Mouse (Mus musculus) cerebellum, adult 9-11 months (tissue): ENCODE data around the gene Mapk1.

ENCODE experiments used
- DNase-seq: peaks from one replicate; pipeline ENCODE4 v3.0.0; 2022

Mapk1 gene

DNA sequence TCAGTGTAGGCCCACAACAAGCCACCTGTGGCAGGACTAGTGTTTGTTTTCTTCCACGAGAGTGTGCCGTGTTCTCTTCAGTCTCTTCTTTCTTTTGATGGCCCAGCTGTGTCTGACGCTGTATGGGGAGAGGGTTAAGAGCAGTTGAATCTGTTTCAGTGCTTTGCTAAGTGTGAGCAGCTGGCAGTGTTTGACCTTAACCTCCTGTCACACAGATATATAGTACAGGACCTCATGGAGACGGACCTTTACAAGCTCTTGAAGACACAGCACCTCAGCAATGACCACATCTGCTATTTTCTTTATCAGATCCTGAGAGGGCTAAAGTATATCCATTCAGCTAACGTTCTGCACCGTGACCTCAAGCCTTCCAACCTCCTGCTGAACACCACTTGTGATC, 34.9 kb downstream of the Mapk1 start:
- no peak for DNase-seq

DNA sequence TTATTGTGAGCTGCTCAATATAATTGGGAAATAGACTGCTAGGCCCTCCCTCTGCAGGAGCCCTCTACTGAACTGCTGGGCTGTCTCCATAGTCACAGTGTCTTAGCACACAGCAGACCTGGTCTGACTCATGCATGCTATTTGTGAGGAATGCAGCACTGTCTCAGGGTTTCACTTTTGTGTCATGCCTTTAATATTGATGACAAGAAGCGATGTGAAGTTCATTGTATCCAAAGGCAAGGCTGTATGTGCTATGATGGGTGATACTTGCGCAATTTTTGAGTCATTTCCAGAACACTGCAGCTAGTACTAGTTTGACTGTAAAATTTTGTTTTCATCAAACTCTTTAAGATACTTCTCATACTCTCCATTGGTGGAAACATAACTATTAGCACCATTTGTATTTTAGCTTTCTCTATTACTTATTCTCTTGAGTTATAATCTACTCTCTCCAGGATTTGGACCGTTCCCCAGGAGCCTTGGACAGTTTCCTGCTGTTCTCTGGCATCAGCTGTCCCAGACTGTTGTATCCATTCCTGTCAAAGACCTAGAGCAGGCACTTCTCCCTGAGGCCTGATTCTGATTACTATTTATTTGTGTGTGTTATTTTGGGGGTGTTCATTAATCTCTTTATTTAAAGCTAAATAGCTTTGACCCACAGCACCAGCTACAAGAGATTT, 41.4 kb downstream of the Mapk1 start:
- peak; percentile 49 for DNase-seq

DNA sequence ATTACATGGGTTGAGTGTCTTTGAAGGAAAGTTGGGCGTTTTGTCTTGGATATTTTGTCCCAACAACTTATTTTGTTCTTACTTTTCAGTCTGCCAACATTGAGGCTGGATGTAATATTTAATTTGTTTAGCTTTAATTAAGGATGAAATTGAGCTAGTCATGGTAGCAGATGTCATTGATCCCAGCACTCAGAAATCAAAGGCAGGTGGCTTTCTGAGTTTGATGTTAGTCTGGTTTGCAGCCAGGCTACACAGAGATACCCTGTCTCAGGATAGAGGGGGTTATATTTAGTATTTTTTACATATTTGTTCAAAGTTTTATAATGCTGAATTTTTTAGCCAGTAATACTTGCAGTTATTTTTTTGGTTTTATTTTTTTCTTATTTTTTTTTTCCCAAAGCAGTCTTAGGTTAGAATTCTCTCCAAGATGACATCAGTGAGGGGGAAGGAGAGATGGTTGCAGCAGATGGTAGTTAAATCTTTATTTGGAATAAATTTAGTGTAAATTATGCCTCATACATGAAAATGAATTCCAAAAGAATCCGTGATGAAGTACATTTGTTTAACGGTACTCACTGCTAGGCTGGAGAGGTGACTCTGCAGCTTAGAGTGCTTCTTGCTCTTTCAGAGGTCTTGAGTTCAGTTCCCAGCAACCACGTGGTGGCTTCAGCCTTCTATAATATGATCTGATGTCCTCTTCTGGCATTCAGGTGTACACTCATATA, 47.0 kb downstream of the Mapk1 start:
- no peak for DNase-seq

DNA sequence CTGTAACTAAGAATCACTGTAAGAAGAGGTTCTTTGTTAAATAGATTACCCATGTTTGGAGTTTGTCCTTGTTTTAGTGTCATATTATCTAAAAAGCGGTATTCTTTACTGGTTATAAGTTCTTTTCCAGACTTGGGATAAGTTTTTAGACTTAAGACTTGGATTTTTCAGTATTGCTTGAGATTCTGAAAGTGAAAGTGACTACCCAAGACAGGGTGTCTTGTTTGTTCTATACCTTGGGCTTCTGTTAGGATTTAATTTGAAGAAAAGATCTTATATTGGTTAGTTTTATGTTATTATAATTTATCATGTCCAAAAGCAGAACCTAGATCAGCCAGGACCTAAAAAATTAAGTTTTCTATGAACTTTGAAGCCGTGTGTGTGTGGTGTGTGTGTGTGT, 50.6 kb downstream of the Mapk1 start:
- no peak for DNase-seq

DNA sequence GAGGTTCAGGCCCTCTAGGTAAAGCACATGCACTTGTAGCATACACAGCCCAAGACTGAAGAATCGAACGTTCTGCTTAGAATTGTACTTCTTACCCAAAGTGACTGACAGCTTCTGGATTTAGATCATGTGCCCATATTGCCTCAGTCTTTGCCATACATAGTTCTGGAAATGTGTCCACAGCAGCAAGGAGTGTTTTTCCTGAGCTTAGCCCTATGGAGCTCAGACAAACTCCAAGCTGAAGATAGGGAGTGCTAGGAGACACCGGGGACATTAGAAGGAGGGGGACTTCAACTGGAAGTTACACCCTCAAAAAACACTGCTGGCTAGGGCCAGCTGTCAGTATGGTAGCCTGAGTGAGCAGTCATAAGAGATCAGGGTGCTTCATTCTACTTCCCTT, 57.5 kb downstream of the Mapk1 start:
- no peak for DNase-seq

DNA sequence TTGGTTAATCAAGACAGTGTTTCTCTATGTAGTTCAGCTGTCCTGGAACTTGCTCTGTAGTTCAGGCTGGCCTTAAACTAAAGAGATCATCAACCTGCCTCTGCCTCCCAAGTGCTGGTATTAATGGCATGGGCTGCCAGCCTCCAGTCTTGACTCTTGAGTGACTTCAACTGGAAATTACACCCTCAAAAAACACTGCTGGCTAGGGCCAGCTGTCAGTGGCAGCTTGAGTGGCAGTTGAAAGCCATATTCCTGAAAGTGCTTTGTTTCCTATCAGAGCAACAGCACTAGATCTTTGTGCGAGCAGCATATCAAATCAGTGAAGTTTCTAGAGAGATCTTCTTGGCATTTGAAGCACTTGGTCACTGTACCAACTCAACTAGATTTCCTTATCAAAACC, 58.2 kb downstream of the Mapk1 start:
- no peak for DNase-seq

DNA sequence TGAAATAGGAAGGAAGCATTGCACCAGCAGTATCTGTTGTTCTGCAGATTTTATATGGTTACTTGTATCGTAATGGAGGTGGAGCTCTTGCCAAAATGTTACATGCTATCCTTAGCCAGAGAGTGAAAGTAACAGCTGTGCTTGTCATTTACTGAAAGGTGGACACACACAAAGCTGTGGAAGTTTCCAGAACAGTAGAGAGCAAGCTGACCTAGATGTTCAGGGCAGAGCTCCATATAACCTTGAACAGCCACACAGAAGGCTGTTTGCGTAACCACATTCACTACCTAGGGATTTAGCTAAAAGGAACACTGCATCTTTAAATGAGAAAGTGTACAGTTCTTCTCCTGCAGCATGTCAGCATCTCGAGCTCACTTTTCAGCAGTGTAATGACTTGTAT, 61.1 kb downstream of the Mapk1 start:
- peak; percentile 42 for DNase-seq

DNA sequence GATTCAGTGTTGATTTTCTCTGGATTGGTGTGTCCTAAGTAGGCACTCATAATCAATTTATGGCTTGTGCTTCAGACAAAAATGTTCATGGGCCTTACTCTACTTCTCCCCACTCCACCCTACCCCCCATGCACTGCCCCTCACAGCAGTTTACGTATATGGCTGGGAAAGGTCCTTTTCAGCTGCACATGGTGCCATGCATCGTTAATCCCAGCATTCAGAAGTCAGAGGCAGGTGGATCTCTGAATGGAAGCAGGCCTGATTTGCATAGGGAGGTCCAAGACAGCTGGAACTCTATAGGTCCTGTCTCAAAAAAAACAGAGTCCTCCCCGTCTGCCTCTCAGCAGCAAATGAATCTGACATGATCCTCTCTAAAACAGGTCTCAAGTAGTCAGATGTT, 62.1 kb downstream of the Mapk1 start:
- DNase-seq, result no peak

DNA sequence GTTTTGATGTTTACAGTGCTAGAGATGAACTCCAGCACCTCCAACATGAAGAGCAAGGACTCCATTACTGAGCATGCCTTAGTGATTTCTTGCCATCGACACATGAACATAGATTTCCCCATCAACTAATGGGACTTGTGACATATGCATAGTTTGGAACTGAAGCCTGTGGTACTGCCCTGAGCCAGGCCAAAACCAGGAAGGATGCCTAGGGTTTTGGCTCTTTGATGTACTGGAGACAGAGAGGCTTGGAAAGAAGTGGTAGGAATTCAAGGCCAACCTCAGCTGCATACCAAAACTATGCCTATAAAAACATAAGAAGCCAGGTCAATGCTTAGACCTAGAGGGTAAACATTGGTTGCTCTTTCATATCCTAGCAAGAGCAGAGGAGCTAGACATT, 66.7 kb downstream of the Mapk1 start:
- DNase-seq, result no peak

DNA sequence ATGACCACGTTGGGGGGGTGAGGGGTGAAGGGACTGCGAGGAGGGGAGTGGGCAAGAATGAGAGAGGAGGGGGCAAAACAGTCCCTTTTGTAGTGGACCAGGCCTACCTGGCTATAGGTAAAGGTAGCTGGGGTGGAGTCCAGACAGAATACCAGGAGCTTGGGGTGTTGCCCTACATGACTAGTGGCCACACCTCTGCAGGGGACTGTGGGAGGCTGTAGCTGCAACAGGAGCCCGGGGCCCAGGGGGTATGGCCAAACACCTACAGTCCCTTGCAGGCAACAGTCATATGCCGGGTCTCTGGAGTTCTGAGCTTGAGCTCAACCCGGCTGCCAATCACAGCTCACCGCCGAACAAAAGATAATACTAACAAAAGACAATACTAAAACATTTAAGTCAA, 68.9 kb downstream of the Mapk1 start:
- no peak for DNase-seq

DNA sequence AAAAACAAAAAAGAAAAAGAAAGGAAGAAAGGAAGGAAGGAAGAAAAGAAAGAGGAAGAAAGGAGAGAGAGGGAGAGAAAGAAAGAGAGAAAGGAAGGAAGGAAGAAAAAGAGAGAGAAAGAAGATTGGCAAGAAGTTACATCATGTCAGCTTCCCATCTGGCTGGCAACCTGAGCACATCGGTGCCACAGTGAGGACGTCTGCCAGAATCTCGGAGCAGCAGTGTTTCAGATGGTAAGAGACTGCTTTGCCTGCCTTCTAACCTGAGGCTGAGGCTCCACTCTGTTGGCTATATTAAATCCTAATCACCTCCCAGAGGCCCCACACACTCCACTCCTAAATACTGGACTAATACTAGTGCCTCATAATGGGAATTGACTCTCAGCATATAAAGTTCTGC, 70.7 kb downstream of the Mapk1 start:
- no peak for DNase-seq

DNA sequence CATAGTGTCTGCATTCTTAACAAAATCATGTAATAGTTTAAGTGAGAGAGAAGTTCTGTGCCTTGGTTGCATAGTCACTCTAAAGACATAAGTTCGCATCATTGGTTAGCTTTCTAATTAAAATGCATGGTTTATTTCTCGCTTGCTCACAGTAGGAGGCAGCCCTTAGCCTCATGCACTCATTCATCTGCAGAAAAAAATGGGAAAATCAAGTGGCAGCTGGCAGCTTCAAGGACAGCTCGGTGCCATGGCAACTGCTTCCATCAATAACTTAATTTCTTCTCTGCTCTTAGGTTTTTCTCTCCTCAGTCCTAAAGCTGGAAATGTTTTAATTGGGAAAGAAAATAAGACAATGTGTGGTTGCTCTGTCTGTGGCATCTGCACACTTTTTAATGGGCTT, 72.4 kb downstream of the Mapk1 start:
- no peak for DNase-seq

DNA sequence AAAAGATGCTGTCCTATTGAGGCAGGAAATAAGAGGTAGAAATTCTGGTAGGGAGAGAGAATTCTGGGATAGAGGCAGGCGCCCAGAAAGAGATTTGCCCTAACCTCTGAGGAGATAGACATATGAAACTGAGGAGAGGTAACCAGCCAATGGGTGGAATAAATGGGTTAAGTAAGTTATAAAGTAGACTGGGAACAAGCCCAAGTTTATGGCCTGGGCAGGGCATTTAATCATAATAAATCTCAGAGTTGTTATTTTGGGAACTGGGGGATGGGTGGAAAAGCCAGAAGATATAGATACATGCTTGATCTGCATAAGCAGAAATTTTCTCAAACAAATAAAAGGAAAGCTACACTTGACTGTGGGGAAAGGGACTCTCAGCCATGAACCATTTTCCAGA, 79.2 kb downstream of the Mapk1 start:
- no peak for DNase-seq

DNA sequence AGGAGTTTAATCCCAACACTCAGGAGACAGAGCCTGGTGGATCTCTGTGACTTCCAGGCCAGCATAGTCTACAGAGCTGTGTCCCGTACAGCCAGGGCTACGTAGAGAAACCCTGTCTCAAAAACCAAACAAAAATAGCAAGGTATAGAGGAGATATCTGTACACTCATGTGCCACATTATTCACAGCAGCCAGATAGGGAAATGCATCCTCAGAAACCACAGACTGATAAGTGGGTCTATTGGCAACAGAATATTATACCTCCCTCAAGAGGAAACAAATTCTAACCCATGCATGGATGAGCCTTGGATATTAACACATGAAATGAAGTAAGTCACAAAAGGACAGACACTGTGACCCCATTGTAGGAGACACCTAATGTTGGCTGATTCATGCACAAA, 84.4 kb downstream of the Mapk1 start:
- no peak for DNase-seq

DNA sequence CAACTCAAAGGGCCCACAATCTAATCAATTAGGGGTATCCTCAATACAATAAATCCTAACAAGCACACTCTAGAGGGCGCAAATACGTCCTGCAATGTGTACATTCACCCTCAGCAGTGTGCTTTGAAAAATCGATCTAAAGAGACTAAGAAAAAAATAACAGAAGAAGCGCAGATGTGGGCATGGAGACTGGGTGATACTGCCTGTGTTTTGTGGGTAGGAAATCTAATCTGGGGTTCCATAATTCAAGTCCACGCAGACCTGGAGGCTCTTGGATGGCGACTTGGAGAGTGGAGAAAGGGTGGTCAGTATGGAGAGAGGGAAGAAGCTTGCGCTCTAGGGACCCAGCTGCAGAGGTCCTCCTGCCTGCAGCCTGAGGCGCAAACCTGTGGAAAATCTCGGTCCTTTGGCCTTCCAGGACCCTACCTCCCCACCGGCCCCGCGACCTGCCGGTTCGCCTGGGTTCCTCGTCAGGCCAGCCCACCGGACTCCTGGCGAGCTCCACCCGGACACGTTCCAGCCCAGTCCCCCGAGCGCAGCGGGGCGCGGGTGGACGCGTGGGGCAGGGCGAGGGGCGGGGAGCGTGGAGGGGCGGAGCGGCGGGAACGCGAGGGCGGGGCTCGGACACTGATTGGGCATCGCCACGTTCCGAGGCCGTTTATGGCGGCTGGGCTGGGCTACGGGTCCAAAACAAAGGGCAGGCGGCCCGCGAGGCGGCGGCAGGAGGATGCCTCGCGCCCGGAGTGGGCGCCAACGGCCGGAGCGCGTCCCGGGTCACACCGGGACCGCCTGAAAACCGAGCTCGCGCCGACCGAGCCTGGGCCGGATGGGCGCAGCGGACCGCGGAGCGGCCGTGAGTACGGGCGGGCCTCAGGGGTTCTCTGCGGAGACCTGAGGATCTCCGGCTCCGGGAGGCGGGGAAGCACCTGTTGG, 86.6 kb downstream of the Mapk1 start, which contains the start of gene Ypel1:
Gene Ypel1, plus strand, starts transcription at position 186 of the 933 bp plus-strand sequence.
- DNase-seq, result peak; percentile 82

DNA sequence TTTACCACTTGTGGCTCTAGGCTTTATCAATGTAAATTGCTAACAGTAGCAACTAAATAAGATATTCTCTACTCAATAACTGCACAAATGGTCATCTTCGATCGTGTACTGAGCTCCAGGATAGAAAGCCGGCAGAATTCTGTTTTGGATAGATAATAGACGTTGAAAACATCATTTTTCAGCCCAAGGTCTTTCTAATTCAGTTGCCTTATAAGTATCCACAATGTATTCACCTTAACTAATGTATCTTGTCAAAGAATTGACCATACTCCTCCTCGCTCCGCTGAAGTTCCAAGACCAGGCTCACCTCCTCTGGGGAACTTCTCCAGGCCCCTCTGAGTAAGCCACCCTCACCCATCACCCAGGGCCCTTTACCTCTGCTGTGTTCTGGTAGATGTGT, 87.5 kb downstream of the Mapk1 start:
- no peak for DNase-seq

DNA sequence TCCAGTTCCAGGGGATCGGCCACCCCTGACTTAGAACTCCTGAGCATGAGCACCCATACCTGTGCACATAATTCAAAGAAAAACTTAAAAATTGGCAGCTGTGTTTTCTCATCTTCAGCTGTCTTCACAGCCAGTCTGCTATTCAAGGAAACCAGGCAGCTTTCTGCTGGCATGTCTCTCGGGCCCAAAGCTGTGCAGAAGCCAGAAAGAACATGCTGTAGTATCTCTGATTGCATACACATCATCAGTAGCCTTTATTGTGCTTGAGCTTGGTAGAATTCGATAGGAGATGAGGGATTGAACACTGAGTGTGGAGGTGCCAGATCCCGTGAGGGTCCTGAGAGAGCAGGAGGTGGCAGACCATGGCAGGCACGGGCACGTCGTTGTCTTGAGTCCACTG, 89.8 kb downstream of the Mapk1 start:
- no peak for DNase-seq

DNA sequence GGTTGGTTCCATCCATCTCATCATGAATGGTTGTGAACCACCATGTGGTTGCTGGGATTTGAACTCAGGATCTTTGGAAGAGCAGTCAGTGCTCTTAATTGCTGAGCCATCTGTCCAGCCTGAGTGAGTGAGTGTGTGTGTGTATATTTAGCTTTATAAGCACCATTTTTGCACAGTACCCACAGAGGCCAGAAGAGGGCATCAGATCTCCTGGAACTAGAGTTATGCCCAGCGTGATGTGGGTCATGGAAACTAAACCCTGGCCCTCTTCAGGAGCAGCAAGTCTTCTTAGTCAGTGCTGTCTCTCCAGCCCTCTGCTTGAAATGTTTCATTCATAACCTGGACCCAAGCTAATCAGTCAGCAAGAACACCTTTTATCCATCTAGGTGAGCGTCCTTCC, 93.1 kb downstream of the Mapk1 start:
- DNase-seq, result no peak

DNA sequence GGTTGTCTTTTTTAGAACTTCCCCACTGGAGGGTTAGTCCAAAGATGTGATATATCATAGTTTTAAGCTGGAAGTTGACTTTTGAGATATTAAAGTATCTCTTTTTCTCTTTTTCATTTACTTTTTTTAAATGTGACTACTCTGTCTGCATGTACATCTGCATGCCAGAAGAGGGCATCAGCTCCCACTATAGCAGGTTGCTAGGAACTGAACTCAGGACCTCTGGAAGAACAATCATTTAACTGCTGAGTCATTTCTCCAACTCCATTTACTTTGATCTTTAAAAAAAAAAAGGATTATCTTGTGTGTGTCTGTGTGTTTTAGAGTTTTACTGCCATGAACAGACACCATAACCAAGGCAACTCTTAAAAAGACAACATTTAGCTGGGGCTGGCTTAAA, 93.7 kb downstream of the Mapk1 start:
- no peak for DNase-seq

DNA sequence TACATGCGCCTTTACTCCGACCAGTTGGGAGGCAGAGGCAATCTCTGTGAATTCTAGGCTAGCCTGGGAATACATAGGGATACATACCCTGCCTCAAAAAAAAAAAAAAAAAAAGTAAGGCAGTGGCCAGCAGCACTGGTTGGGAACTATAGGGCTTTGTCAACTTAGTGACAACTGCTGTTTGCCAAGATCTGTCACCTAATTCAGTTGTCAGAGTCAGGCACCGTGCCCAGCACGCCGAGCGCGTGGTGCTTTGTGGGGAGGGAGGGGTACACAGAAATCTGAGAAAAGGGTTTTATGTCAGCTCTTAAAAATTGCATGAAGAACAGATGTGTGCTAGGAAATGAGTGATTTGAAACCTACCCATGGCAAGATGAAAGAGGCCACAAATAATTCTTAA, 94.9 kb downstream of the Mapk1 start:
- DNase-seq, result no peak

DNA sequence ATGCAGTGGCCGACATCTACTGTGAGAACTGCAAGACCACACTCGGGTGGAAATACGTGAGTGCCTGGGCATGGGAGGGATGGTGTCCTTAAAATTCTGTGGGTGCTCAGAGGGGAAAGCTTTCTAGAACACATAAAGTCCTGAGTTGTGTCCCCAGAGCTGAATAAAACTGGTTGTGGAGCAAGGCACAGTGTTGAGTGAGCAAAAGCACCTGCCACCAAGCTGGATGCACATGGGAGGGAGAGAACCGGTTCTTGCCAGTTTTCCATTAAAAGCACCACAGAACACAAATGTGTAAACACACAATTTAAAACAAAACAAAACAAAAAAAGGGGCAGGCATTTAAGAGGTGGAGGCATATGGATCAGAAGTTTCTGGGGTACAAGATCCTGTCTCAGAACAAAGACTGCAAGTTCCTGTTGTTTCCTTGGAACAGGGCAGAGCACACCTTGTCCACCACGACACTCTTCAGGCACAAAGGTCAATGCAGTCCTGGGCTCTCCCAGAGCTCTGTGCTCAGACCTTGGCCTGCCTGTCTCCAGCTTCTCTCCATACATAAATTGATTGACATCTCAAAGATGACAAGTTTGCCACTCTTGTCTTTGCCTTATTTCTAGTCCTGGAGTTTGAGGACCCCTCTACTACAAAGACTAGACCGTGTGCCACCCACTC, 99.1 kb downstream of the Mapk1 start:
- DNase-seq, result no peak

DNA sequence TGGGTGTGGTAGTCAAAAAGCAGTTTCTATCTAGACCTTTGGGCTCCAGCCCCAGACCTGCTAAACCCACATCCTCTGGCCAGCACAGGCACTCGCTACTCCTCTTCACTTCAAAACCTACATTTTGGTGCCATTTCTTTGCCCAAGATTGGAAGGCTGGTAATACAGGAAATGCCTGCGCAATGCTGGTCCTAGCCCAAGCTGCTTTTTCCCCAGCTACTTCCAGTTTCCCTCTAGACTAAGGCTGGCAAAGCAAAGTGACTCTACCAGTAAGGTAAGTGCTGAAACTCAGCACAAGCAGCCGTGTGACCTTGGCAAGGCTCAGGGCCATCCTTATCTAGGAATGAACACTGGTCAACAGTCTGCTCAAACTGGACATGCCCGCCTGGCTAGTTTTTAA, 102.5 kb downstream of the Mapk1 start:
- no peak for DNase-seq

DNA sequence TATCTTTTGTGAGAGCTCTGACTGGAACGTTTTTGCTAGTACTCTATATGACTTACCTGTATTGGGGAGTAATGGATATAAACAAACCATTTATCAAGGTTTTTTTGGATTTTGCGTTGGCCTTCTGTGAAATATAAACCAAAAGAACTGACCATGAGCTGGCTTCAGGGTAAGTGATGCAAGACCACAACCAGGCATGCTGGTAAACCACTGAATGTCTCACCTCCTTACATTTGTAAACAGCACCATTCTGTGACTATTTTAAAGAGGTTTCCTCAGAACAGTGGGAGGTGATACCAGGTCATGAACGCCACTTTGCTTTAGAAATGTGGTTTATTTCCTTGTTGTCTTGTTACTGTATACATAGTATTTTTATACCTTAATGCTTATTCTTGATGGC, 103.1 kb downstream of the Mapk1 start:
- DNase-seq, result no peak
